Mouse (Mus musculus): ENCODE data around the gene Tm7sf2. TPM values are rescaled to one million over a fixed set of nuclear protein-coding genes. Genes with fewer than 3 reads are reported as not detected.
A peak's percentile ranks its signal among the peaks of the same experiment; 100 is the strongest.

Gene Tm7sf2
- polyA plus RNA-seq, 1 experiment from 2014 or later = 26.3 TPM

DNA sequence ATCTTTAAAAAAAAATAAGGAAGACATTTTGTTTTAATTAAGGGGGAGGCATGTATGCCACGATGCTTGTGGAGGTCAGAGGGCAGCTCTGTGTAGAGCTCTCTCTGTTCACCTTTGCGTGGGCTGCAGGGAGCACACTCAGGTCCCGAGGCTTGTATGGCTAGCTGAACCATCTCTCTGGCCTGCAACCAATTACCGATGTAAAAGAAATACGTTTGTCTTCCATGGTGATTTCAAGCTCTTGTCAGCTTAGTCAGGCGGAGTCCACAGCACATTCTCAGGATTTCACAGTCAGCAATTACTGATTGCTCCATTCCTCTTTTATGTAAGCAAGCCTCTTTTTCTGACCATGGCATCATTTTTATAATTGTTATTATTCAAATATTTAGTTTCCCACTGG, 33.0 kb upstream of the Tm7sf2 start:
- no peak for ATAC-seq (replicated peaks; ENCODE audit: insufficient number of reproducible peaks, low FRiP score, low TSS enrichment, low read depth)
- no peak overlapping the region for H3K9ac ChIP-seq (replicated peaks; ENCODE audit: low read length)
- H3K36me3 ChIP-seq (replicated peaks; ENCODE audit: control insufficient read depth, insufficient read depth, low read depth, low read length) = no peaks in the 10 kb centered on the region
- H3K4me3 ChIP-seq (ENCODE audit: low read depth, low read length) = no peak overlapping the region
- H3K27ac ChIP-seq (replicated peaks; ENCODE audit: low read depth, low read length) = no peak overlapping the region
- no peaks in the 10 kb centered on the region for H3K9me3 ChIP-seq (replicated peaks; ENCODE audit: control insufficient read depth, low read length)
- DNase-seq (ENCODE audit: low spot score) = peak; percentile 56
- no peaks in the 10 kb centered on the region for H3K4me1 ChIP-seq (ENCODE audit: control insufficient read depth, insufficient read depth, low read length)
- H3K27me3 ChIP-seq (ENCODE audit: control insufficient read depth, insufficient read depth, low read length) = no peaks in the 10 kb centered on the region
- no peak overlapping the region for H3K4me2 ChIP-seq (ENCODE audit: low read depth, low read length)
- WGBS = 21% methylated on average over 6 of the region's 6 CpGs

- Histone ChIP-seq H3K27ac (replicated peaks; ENCODE audit: low read depth, low read length) (no peak overlapping the region), H3K36me3 (replicated peaks; ENCODE audit: control insufficient read depth, insufficient read depth, low read depth, low read length) (peaks cover 2% of the 10 kb centered on the region), H3K4me3 (ENCODE audit: low read depth, low read length) (no peak overlapping the region), H3K9ac (replicated peaks; ENCODE audit: low read length) (no peak overlapping the region), H3K27me3 (ENCODE audit: control insufficient read depth, insufficient read depth, low read length) (no peaks in the 10 kb centered on the region), H3K4me1 (ENCODE audit: control insufficient read depth, insufficient read depth, low read length) (no peaks in the 10 kb centered on the region), H3K9me3 (replicated peaks; ENCODE audit: control insufficient read depth, low read length) (no peaks in the 10 kb centered on the region), H3K4me2 (ENCODE audit: low read depth, low read length) (no peak overlapping the region)
- DNase-seq (ENCODE audit: low spot score) (no peak), ATAC-seq (replicated peaks; ENCODE audit: insufficient number of reproducible peaks, low FRiP score, low TSS enrichment, low read depth) (no peak)
- WGBS = 88% methylated on average over 3 of the region's 3 CpGs
These were observed 29.7 kb upstream of the Tm7sf2 start for GRCm38 (mm10) chr19:6097847-6098246.

GRCm38 (mm10) chr19:6094119-6094518, 25.9 kb upstream of the Tm7sf2 start, which contains the start of gene AC131692.1:
Gene AC131692.1, plus strand, starts transcription at chr19:6094419.
- no peak for DNase-seq (ENCODE audit: low spot score)
- peaks cover 2% of the 10 kb centered on the region for H3K36me3 ChIP-seq (replicated peaks; ENCODE audit: control insufficient read depth, insufficient read depth, low read depth, low read length)

GRCm38 (mm10) chr19:6088841-6089240, 20.7 kb upstream of the Tm7sf2 start:
- Histone ChIP-seq H3K4me3 (ENCODE audit: low read depth, low read length) (no peak overlapping the region), H3K9ac (replicated peaks; ENCODE audit: low read length) (no peak overlapping the region), H3K27me3 (ENCODE audit: control insufficient read depth, insufficient read depth, low read length) (no peaks in the 10 kb centered on the region), H3K27ac (replicated peaks; ENCODE audit: low read depth, low read length) (no peak overlapping the region), H3K36me3 (replicated peaks; ENCODE audit: control insufficient read depth, insufficient read depth, low read depth, low read length) (peaks cover 3% of the 10 kb centered on the region), H3K9me3 (replicated peaks; ENCODE audit: control insufficient read depth, low read length) (no peaks in the 10 kb centered on the region), H3K4me2 (ENCODE audit: low read depth, low read length) (no peak overlapping the region), H3K4me1 (ENCODE audit: control insufficient read depth, insufficient read depth, low read length) (no peaks in the 10 kb centered on the region)
- ATAC-seq (replicated peaks; ENCODE audit: insufficient number of reproducible peaks, low FRiP score, low TSS enrichment, low read depth) (no peak), DNase-seq (ENCODE audit: low spot score) (no peak)
- WGBS = 93% methylated on average over 13 of the region's 13 CpGs

More at GRCm38 (mm10) chr19:6094119-6094518, 25.9 kb upstream of the Tm7sf2 start, which contains the start of gene AC131692.1:
- no peaks in the 10 kb centered on the region for H3K27me3 ChIP-seq (ENCODE audit: control insufficient read depth, insufficient read depth, low read length)
- H3K4me1 ChIP-seq (ENCODE audit: control insufficient read depth, insufficient read depth, low read length) = no peaks in the 10 kb centered on the region
- H3K9ac ChIP-seq (replicated peaks; ENCODE audit: low read length) = no peak within 1 kb of the TSS
- no peak within 1 kb of the TSS for H3K4me2 ChIP-seq (ENCODE audit: low read depth, low read length)
- H3K4me3 ChIP-seq (ENCODE audit: low read depth, low read length) = no peak within 1 kb of the TSS
- no peak within 1 kb of the TSS for H3K27ac ChIP-seq (replicated peaks; ENCODE audit: low read depth, low read length)
- no peak for ATAC-seq (replicated peaks; ENCODE audit: insufficient number of reproducible peaks, low FRiP score, low TSS enrichment, low read depth)
- 92% methylated on average over 7 of the region's 7 CpGs for WGBS
- H3K9me3 ChIP-seq (replicated peaks; ENCODE audit: control insufficient read depth, low read length) = no peaks in the 10 kb centered on the region

DNA sequence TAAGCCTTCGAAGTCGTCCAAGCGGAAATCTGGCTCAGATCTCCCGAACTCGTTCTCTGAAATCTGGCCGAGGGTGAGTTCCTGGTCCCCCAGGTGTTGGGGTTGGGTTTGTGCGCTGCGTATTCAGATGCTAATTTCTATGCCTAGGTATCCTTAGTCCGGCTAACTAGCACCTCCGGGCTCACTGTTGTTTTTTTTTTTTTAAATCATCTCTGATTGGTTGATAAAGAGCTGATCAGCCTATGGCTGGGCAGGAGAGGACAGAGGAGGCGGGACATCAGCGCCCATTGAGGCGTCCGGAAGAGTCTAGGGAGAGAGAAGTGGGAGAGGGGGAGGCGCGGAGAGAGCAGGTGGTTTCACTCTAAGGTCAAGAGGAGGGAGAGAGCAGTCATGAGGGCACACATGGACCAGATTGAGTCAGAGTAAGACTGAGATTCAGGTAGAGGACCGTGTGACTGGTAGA, 17.3 kb upstream of the Tm7sf2 start:
- ATAC-seq (replicated peaks; ENCODE audit: insufficient number of reproducible peaks, low FRiP score, low TSS enrichment, low read depth) (peak; percentile 25; the same call in 1 of the 2 replicates), DNase-seq (ENCODE audit: low spot score) (peak; percentile 81)
- H3K4me1 ChIP-seq (ENCODE audit: control insufficient read depth, insufficient read depth, low read length) = no peaks in the 10 kb centered on the region
- H3K27ac ChIP-seq (replicated peaks; ENCODE audit: low read depth, low read length) = no peak overlapping the region
- peaks cover 6% of the 10 kb centered on the region for H3K36me3 ChIP-seq (replicated peaks; ENCODE audit: control insufficient read depth, insufficient read depth, low read depth, low read length)
- H3K9ac ChIP-seq (replicated peaks; ENCODE audit: low read length) = peak overlapping the region; percentile 74
- H3K9me3 ChIP-seq (replicated peaks; ENCODE audit: control insufficient read depth, low read length) = no peaks in the 10 kb centered on the region
- peak overlapping the region; percentile 77 for H3K4me3 ChIP-seq (ENCODE audit: low read depth, low read length)
- peak overlapping the region; percentile 80 for H3K4me2 ChIP-seq (ENCODE audit: low read depth, low read length)
- no peaks in the 10 kb centered on the region for H3K27me3 ChIP-seq (ENCODE audit: control insufficient read depth, insufficient read depth, low read length)
- under 1% methylated on average over 17 of the region's 17 CpGs for WGBS

- under 1% methylated on average over 58 of the region's 58 CpGs for WGBS
- no peaks in the 10 kb centered on the region for H3K27me3 ChIP-seq (ENCODE audit: control insufficient read depth, insufficient read depth, low read length)
- H3K9me3 ChIP-seq (replicated peaks; ENCODE audit: control insufficient read depth, low read length) = no peaks in the 10 kb centered on the region
- no peaks in the 10 kb centered on the region for H3K4me1 ChIP-seq (ENCODE audit: control insufficient read depth, insufficient read depth, low read length)
- DNase-seq (ENCODE audit: low spot score) (peak; percentile 99), ATAC-seq (replicated peaks; ENCODE audit: insufficient number of reproducible peaks, low FRiP score, low TSS enrichment, low read depth) (peak; percentile 84)
- H3K4me2 ChIP-seq (ENCODE audit: low read depth, low read length) = peak within 1 kb of the TSS; percentile 80
- H3K9ac ChIP-seq (replicated peaks; ENCODE audit: low read length) = peak within 1 kb of the TSS; percentile 74
- H3K4me3 ChIP-seq (ENCODE audit: low read depth, low read length) = peak within 1 kb of the TSS; percentile 77
- H3K36me3 ChIP-seq (replicated peaks; ENCODE audit: control insufficient read depth, insufficient read depth, low read depth, low read length) = peaks cover 6% of the 10 kb centered on the region
- no peak within 1 kb of the TSS for H3K27ac ChIP-seq (replicated peaks; ENCODE audit: low read depth, low read length)
These were observed 16.5 kb upstream of the Tm7sf2 start, which contains the start of the genes Zfpl1 and Cdca5 for GRCm38 (mm10) chr19:6084478-6085248. Gene Zfpl1, minus strand, starts transcription at chr19:6084956. Gene Cdca5, plus strand, starts transcription at chr19:6084983.

DNA sequence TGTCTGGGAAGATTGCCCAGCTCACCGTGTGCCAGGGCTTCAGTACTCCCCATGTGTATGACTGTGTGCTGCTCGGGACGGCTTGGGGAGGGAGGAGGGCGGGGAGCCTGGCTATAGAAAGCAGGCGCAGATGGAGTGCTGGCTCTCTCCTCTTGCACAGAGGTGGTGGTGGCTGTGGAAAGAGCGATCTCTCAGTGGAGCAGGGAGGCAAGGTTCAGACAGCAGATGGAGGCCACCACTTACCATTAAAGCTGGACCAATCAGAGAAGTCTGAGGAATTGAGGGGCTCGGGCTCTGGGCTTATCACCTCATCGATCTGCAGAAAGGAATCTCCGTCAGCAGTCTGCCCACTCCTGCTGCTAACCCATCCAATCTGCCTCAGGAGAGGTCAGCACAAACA, 14.0 kb upstream of the Tm7sf2 start, which contains the start of gene Gm28374:
TSS of gene Gm28374 (minus strand) at position 101 of the 400 bp plus-strand sequence.
- Histone ChIP-seq H3K9me3 (replicated peaks; ENCODE audit: control insufficient read depth, low read length) (no peaks in the 10 kb centered on the region), H3K36me3 (replicated peaks; ENCODE audit: control insufficient read depth, insufficient read depth, low read depth, low read length) (peaks cover 4% of the 10 kb centered on the region), H3K27me3 (ENCODE audit: control insufficient read depth, insufficient read depth, low read length) (no peaks in the 10 kb centered on the region), H3K4me3 (ENCODE audit: low read depth, low read length) (no peak within 1 kb of the TSS), H3K27ac (replicated peaks; ENCODE audit: low read depth, low read length) (no peak within 1 kb of the TSS), H3K4me1 (ENCODE audit: control insufficient read depth, insufficient read depth, low read length) (no peaks in the 10 kb centered on the region), H3K9ac (replicated peaks; ENCODE audit: low read length) (no peak within 1 kb of the TSS), H3K4me2 (ENCODE audit: low read depth, low read length) (no peak within 1 kb of the TSS)
- ATAC-seq (replicated peaks; ENCODE audit: insufficient number of reproducible peaks, low FRiP score, low TSS enrichment, low read depth) (no peak), DNase-seq (ENCODE audit: low spot score) (no peak)
- 87% methylated on average over 9 of the region's 9 CpGs for WGBS

DNA sequence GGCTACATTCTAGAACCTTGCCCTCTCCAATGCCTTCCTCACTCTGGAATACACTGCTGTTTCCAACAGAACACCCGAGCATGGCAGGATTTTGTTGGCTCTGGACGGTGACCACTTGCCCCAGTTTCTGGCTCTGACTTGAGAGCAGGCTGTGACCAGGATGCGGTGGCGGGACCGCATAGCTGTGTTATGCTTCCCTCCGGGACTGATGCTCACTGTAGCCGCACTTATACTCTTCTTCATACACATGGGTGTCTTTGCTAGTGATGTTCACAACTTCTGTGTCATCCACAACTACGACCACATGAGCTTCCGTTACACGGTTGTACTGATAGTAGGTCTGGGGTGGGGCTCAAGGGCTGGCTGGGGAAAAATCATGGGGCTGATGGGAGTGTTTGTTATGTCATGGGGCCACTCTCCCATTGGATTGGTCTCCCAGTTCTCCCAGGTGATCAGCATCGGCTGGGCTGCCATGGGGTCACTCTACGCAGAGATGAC, 11.9 kb upstream of the Tm7sf2 start, which contains the start of gene Tmem262:
TSS of gene Tmem262 (plus strand) at position 51 of the 498 bp plus-strand sequence.
- Histone ChIP-seq H3K27me3 (ENCODE audit: control insufficient read depth, insufficient read depth, low read length) (no peaks in the 10 kb centered on the region), H3K4me3 (ENCODE audit: low read depth, low read length) (no peak within 1 kb of the TSS), H3K9me3 (replicated peaks; ENCODE audit: control insufficient read depth, low read length) (no peaks in the 10 kb centered on the region), H3K4me2 (ENCODE audit: low read depth, low read length) (no peak within 1 kb of the TSS; the same call in 1 of the 2 replicates), H3K27ac (replicated peaks; ENCODE audit: low read depth, low read length) (no peak within 1 kb of the TSS), H3K9ac (replicated peaks; ENCODE audit: low read length) (no peak within 1 kb of the TSS; the same call in 1 of the 2 replicates), H3K36me3 (replicated peaks; ENCODE audit: control insufficient read depth, insufficient read depth, low read depth, low read length) (peaks cover 3% of the 10 kb centered on the region; the same call in 1 of the 2 replicates), H3K4me1 (ENCODE audit: control insufficient read depth, insufficient read depth, low read length) (no peaks in the 10 kb centered on the region)
- ATAC-seq (replicated peaks; ENCODE audit: insufficient number of reproducible peaks, low FRiP score, low TSS enrichment, low read depth) = no peak
- DNase-seq (ENCODE audit: low spot score) = no peak
- 92% methylated on average over 12 of the region's 12 CpGs for WGBS

Data from embryonic facial prominence, embryonic 11.5 days (tissue).